Mouse (Mus musculus) liver, embryonic 14.5 days (tissue): ENCODE data around the gene Elmsan1. TPM values are rescaled to one million over a fixed set of nuclear protein-coding genes. Genes with fewer than 3 reads are reported as not detected.
A peak's percentile ranks its signal among the peaks of the same experiment; 100 is the strongest.

Source experiments
- ATAC-seq: fragments of 200-750 bp; cut with Nextera tagmentation; 2 replicates; pipeline ENCODE4 v1.8.0; 2017; ENCODE audit warnings: moderate number of reproducible peaks, mild to moderate bottlenecking, moderate library complexity; ENCODE audit not compliant: insufficient read depth
- DNase-seq, 3 experiments: peaks; one replicate each; pipeline ENCODE4 v3.0.0-alpha.2; 2012 to 2013; ENCODE audit warnings: low read depth in 3 of 3, low spot score in 3 of 3
- H3K27ac ChIP-seq: fragments of 300-500 bp; sonication (generic); 2 replicates; pipeline ENCODE4 v1.5.1; 2014; ENCODE audit warnings: moderate library complexity, mild to moderate bottlenecking, control low read depth, inconsistent platforms
- H3K27me3 ChIP-seq: fragments of 300-500 bp; sonication (generic); 2 replicates; pipeline ENCODE4 v1.6.1; 2014; ENCODE audit warnings: mild to moderate bottlenecking, low read length, moderate library complexity; ENCODE audit not compliant: control insufficient read depth, insufficient read depth
- H3K36me3 ChIP-seq: fragments of 300-500 bp; sonication (generic); replicated peaks from 2 replicates; pipeline ENCODE4 v1.6.1; 2014; ENCODE audit warnings: low read depth; ENCODE audit not compliant: control insufficient read depth, insufficient read depth
- H3K4me1 ChIP-seq, 2 experiments: fragments of 200-500 bp in 1 of 2; fragments of 300-500 bp in 1 of 2; sonication (generic) in 1 of 2; replicated peaks; 2 replicates each; pipeline ENCODE4 v1.6.1; 2012 to 2014; ENCODE audit warnings: antibody characterized with exemption in 1 of 2, inconsistent platforms in 1 of 2, low read length in 1 of 2; ENCODE audit not compliant: control insufficient read depth in 2 of 2, insufficient read depth in 2 of 2
- H3K4me2 ChIP-seq: fragments of 300-500 bp; sonication (generic); 2 replicates; pipeline ENCODE4 v1.6.1; 2014; ENCODE audit warnings: low read depth, mild to moderate bottlenecking, control low read depth, moderate library complexity
- H3K4me3 ChIP-seq, 2 experiments: fragments of 200-500 bp in 1 of 2; fragments of 300-500 bp in 1 of 2; sonication (generic) in 1 of 2; 2 replicates each; pipeline ENCODE4 v1.5.1; 2012 to 2014; ENCODE audit warnings: low read depth in 2 of 2, low read length in 2 of 2, mild to moderate bottlenecking in 2 of 2, control low read depth in 1 of 2, inconsistent platforms in 1 of 2, moderate library complexity in 1 of 2; ENCODE audit not compliant: insufficient read depth in 1 of 2
- H3K9ac ChIP-seq: fragments of 300-500 bp; sonication (generic); replicated peaks from 2 replicates; pipeline ENCODE4 v1.6.1; 2014; ENCODE audit warnings: mild to moderate bottlenecking, control low read depth, moderate library complexity
- H3K9me3 ChIP-seq: fragments of 300-500 bp; sonication (generic); 2 replicates; pipeline ENCODE4 v1.6.1; 2016; ENCODE audit warnings: low read length, mixed read lengths; ENCODE audit not compliant: control insufficient read depth
- CTCF ChIP-seq: IDR thresholded peaks from 2 replicates; pipeline ENCODE4 v1.5.1; 2016; ENCODE audit warnings: antibody characterized with exemption, low read depth, control low read depth
- EP300 ChIP-seq: IDR thresholded peaks from 2 replicates; pipeline ENCODE4 v1.6.1; 2016; ENCODE audit warnings: antibody characterized with exemption, low read depth
- WGBS: fragments of 180-500 bp; shearing (Covaris S2); extraction: QIAGEN DNeasy Blood & Tissue Kit; methylation state at CpG from one replicate; pipeline ENCODE4 v1.1.7; 2014; ENCODE audit not compliant: insufficient replicate concordance; 5-methylcytosine and 5-hydroxymethylcytosine counted together
- polyA plus RNA-seq, 2 experiments: library from polyadenylated mRNA; depleted of rRNA in 1 of 2; stranded (reverse) in 1 of 2; unstranded in 1 of 2; fragments of >200 nt; fragmentation: Nextera tagmentation in 1 of 2; extraction: Ambion mirVana in 1 of 2; gene quantifications; 2 replicates each; pipeline versions ENCODE4 v1.2.1 to v1.2.3; 2012 to 2014

Elmsan1 gene
- polyA plus RNA-seq, 2 experiments = 4.3 to 4.5 TPM

DNA sequence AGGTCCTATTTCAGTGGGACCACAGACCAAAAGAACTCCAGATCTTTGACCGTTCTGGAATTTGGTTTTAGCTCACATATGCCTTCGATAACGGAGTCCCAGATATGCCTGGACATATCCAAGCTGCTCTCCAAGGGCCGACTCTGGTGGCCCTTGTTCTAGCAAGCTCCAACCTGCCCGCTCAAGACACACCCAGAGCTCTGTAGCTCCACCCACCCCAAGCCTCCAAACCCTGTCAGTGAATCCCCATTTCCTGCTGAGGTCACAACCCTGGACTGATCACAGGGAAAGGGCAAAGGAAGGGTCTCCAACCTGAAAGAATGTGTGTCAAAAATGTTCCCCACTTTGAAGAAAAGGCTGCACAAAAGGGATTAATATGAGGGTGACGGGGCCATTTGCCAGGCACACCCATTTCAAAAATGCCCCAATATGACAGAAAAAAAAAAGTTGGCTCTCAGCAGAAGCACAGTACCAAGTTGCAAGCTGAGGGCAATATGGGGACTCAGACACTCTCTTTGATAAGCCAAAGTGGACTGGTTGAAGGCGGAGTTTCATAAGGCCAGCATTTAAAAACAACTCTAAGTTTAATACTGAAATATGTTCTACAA, 15.4 kb downstream of the Elmsan1 start:
- Histone ChIP-seq H3K4me2 (peak overlapping the region; percentile 79), H3K4me3 (peak overlapping the region; percentile 45 to 60), H3K4me1 (peaks cover 67 to 80% of the 10 kb centered on the region in 2 experiments), H3K36me3 (no peaks in the 10 kb centered on the region; the same call in 1 of the 2 replicates), H3K27me3 (no peaks in the 10 kb centered on the region), H3K9me3 (no peaks in the 10 kb centered on the region), H3K27ac (peak overlapping the region; percentile 100), H3K9ac (peak overlapping the region; percentile 95)
- ATAC-seq (peak; percentile 57), DNase-seq (peak; percentile 69 to 82 (median 74))
- TF ChIP-seq EP300 = peak; percentile 46
- TF ChIP-seq CTCF = no peak
- 18% methylated on average over 7 of the region's 7 CpGs for WGBS

DNA sequence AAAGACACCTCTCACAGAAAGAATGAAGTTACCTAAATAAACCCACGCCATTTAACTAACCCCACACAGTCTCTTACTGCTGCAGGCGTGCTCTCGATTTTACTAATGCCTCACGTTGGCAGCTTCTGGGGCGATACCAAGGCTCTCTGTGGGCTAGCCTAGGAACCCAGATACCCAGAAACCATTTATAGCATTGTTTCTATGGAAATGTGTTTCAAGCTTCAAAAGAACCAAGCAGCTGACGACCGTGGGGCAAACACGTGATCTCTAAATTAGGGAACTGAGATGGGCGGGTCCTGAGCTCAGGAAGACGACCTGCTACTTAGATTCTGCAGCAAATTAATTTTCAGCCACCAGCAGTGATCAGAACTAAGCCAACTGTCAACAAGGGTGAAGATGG, 16.1 kb downstream of the Elmsan1 start:
- Histone ChIP-seq H3K36me3 (no peaks in the 10 kb centered on the region; the same call in 1 of the 2 replicates), H3K9ac (peak overlapping the region; percentile 95), H3K27ac (peak overlapping the region; percentile 100), H3K27me3 (no peaks in the 10 kb centered on the region), H3K4me3 (peak overlapping the region; percentile 4 to 45; a peak in 1 of 4 replicates), H3K4me1 (peaks cover 66 to 74% of the 10 kb centered on the region in 2 experiments), H3K4me2 (peak overlapping the region; percentile 79), H3K9me3 (no peaks in the 10 kb centered on the region)
- no peak for DNase-seq
- ATAC-seq = no peak
- 45% methylated on average over 10 of the region's 10 CpGs for WGBS
- no peak for TF ChIP-seq EP300

DNA sequence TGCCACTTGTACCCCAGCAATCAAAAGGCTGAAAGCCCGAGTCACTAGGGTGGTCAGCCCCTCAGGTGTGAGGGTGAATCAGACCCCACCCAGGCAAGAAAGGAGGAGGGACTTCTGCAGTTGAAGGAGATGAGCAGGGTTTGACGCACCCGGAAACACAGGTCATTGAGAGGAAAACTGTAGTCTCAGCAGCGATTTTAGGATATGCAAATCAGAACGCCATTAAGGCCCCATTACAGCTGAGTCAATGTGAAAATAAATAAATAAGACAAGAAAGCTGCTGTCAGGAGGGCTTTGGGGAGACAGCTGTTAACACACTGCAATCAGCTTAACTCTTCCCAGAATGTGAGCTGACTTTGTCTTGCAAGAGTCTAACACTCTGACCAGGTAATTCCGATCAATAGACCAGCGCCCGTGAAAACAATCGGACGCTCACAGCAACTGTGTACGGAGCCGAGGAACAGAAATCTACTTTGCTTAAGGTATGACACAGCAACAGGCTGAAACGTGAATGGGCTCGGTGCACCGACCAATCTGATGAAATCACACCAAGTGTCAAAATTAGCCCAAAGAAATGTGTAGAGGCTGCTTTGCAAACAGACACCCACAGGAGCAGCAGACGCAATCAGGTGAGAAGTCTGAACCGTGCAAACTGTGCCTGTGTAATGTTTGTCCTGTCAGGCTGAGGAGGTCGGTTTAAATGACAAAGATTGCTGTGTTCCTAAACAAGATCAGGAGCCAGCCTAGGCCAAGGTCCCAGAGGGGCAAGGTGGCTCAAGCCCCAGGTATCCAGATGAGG, 16.8 kb downstream of the Elmsan1 start:
- H3K36me3 ChIP-seq = no peaks in the 10 kb centered on the region; the same call in 1 of the 2 replicates
- no peaks in the 10 kb centered on the region for H3K27me3 ChIP-seq
- peaks cover 59 to 68% of the 10 kb centered on the region in 2 experiments for H3K4me1 ChIP-seq
- H3K9ac ChIP-seq = peak overlapping the region; percentile 95
- no peaks in the 10 kb centered on the region for H3K9me3 ChIP-seq
- DNase-seq (no peak), ATAC-seq (no peak)
- H3K27ac ChIP-seq = peak overlapping the region; percentile 100
- TF ChIP-seq CTCF = no peak
- no peak for TF ChIP-seq EP300
- 64% methylated on average over 18 of the region's 18 CpGs for WGBS
- H3K4me3 ChIP-seq = no peak overlapping the region
- H3K4me2 ChIP-seq = peak overlapping the region; percentile 79

DNA sequence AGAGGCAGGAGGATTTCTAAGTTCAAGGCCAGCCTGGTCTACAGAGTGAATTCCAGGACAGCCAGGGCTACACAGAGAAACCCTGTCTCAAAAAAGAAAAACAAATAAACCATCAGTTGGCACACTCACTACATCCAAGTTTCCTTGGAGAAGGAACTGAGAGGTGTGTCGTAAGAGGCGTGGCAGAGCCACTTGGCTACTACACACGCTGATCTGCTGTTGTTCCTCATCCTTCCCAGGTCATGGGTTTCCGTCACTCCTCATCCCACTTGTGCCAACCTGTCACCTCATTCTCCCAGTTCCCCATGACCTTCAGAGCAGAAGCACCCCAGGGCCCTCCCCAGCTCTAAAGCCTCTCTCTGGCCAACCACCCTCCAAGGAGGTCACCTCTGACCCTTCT, 17.5 kb downstream of the Elmsan1 start:
- Histone ChIP-seq H3K4me2 (no peak overlapping the region), H3K9ac (no peak overlapping the region), H3K27me3 (no peaks in the 10 kb centered on the region), H3K4me3 (no peak overlapping the region), H3K4me1 (peaks cover 52 to 61% of the 10 kb centered on the region in 2 experiments), H3K9me3 (no peaks in the 10 kb centered on the region), H3K36me3 (no peaks in the 10 kb centered on the region; the same call in 1 of the 2 replicates), H3K27ac (no peak overlapping the region; the same call in 1 of the 2 replicates)
- TF ChIP-seq EP300 = no peak
- ATAC-seq = no peak
- DNase-seq = no peak
- 78% methylated on average over 4 of the region's 4 CpGs for WGBS

DNA sequence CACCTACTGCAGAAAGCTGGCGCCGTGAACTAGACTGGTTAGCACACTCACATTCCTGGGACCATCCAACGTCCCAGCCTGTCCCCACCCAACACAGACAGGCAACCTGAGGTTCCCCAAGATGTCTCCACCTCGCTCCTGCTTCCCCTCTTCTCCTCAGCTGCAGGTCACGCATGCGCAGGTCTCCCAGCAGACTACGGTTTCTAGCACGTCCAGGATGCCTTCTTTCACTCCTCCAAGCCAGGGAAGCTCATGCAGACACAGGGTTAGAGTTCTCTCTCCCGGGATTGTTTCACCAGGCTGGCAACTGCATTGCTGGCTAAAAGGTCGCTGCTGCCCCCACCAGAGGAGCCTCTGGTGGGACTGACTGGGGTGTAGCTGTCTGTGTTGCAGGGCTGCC, 19.8 kb downstream of the Elmsan1 start:
- ATAC-seq = no peak
- no peak overlapping the region for H3K4me3 ChIP-seq
- 71% methylated on average over 10 of the region's 10 CpGs for WGBS
- H3K4me2 ChIP-seq = peak overlapping the region; percentile 18; the same call in 1 of the 2 replicates
- H3K36me3 ChIP-seq = no peaks in the 10 kb centered on the region; the same call in 1 of the 2 replicates
- H3K27ac ChIP-seq = no peak overlapping the region
- peaks cover 38 to 54% of the 10 kb centered on the region in 2 experiments for H3K4me1 ChIP-seq
- no peak for TF ChIP-seq CTCF
- no peak for TF ChIP-seq EP300
- no peak for DNase-seq
- no peak overlapping the region for H3K9ac ChIP-seq
- no peaks in the 10 kb centered on the region for H3K27me3 ChIP-seq
- H3K9me3 ChIP-seq = no peaks in the 10 kb centered on the region
